In the genomic region with DNA sequence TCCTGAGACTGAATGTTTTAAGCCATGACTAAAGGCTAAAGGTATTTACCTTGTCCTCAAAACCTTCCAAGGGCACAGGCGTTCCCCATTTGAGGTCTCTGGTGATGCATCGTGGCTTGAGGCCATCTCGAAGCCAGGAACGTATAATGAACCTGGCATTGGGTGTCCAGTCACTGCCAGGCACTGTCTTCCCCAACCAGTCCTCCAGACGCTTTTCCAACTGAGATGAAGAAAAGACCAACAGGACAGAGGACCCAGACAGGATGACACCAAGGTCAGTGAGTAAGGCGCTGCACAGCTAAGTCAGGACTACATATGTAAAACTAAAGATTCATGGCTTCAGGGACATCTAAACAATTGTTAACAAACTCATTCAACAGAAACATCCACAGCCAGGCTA, we compare ENCODE assay signal across 12 mouse cellular contexts.
"Had no signal": no experiment of that assay in that cellular context is flagged by ENCODE, and none has a peak within 500 bp of the region (broad histone marks: within the 10 kb centered on the region; RNA-seq: fewer than 3 reads in every experiment).

No protein-coding gene starts in this region.

- DNase-seq: left cerebral cortex, postnatal 4 days; liver; liver, embryonic 13.5 days; liver, postnatal 0 days; lung, adult 18-20 months; lung, adult 2 months; lung, embryonic 14.5 days; lung, postnatal 10 days; lung, postnatal 14 days; lung, postnatal 36 days; lung, postnatal 4 days; midbrain, embryonic 14.5 days had no signal
